Mouse (Mus musculus) forebrain, embryonic 10.5 days (tissue): ENCODE results near the gene Clec2g. TPM values are rescaled to one million over a fixed set of nuclear protein-coding genes. Genes with fewer than 3 reads are reported as not detected.
"Not testable (repeated sequence)": the region's sequence is repeated elsewhere in the genome, so short reads cannot be mapped to it uniquely, and the experiment has no call there.

ENCODE experiments used
- DNase-seq: peaks from one replicate; pipeline ENCODE4 v3.0.0-alpha.2; 2017; ENCODE audit warnings: low spot score; ENCODE audit errors: extremely low spot score
- H3K27ac ChIP-seq: fragments of 300-500 bp; sonication (generic); 2 replicates; pipeline ENCODE4 v1.5.1; 2016; ENCODE audit warnings: mild to moderate bottlenecking
- H3K27me3 ChIP-seq: fragments of 300-500 bp; sonication (generic); 2 replicates; pipeline ENCODE4 v1.6.1; 2016; ENCODE audit warnings: mild to moderate bottlenecking; ENCODE audit not compliant: poor library complexity, severe bottlenecking
- H3K36me3 ChIP-seq: fragments of 300-500 bp; sonication (generic); replicated peaks from 2 replicates; pipeline ENCODE4 v1.6.1; 2016; ENCODE audit warnings: mild to moderate bottlenecking, moderate library complexity
- H3K4me1 ChIP-seq: fragments of 300-500 bp; sonication (generic); 2 replicates; pipeline ENCODE4 v1.6.1; 2016
- H3K4me3 ChIP-seq: fragments of 300-500 bp; sonication (generic); 2 replicates; pipeline ENCODE4 v1.5.1; 2016; ENCODE audit warnings: mild to moderate bottlenecking, moderate library complexity
- H3K9me3 ChIP-seq: fragments of 300-500 bp; sonication (generic); 2 replicates; pipeline ENCODE4 v1.6.1; 2016; ENCODE audit warnings: mild to moderate bottlenecking, moderate library complexity
- WGBS: fragments of 180-500 bp; shearing (Covaris S2); methylation state at CpG from one replicate; pipeline ENCODE4 v1.1.7; 2016; 5-methylcytosine and 5-hydroxymethylcytosine counted together
- polyA plus RNA-seq: library from polyadenylated mRNA; unstranded; fragments of >200 nt; fragmentation: Nextera tagmentation; extraction: Ambion mirVana; gene quantifications from 2 replicates; pipeline ENCODE4 v1.2.1, GENCODE M21; 2016

The Clec2g gene
- polyA plus RNA-seq, 1 experiment from 2014 or later = not detected

DNA sequence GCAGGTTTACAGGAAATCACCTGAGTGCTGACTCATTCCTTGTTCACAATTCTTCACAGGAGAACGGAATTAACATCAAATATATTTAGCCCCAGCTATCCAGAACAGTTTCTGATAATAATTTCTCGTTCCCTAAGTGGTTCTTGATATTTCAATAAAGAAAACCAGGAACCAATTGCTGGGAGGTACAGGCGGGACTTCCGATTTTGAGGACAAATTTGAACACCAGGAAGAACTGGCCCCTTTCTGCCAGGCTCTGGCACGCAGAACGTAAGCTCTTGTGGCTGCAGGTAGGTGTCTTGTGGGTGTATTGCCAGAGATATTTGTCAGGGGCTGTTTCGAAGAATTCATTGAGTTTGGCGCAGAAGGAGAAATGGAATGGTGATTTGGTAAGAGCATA lies 74.4 kb downstream of the Clec2g start:
- H3K4me1 ChIP-seq = peaks cover 4% of the 10 kb centered on the region; the same call in 1 of the 2 replicates
- no peak overlapping the region for H3K27ac ChIP-seq
- 91% methylated on average over 8 of the region's 8 CpGs for WGBS
- no peaks in the 10 kb centered on the region for H3K36me3 ChIP-seq
- H3K9me3 ChIP-seq = no peaks in the 10 kb centered on the region
- DNase-seq = no peak
- H3K27me3 ChIP-seq = no peaks in the 10 kb centered on the region
- H3K4me3 ChIP-seq = no peak overlapping the region

DNA sequence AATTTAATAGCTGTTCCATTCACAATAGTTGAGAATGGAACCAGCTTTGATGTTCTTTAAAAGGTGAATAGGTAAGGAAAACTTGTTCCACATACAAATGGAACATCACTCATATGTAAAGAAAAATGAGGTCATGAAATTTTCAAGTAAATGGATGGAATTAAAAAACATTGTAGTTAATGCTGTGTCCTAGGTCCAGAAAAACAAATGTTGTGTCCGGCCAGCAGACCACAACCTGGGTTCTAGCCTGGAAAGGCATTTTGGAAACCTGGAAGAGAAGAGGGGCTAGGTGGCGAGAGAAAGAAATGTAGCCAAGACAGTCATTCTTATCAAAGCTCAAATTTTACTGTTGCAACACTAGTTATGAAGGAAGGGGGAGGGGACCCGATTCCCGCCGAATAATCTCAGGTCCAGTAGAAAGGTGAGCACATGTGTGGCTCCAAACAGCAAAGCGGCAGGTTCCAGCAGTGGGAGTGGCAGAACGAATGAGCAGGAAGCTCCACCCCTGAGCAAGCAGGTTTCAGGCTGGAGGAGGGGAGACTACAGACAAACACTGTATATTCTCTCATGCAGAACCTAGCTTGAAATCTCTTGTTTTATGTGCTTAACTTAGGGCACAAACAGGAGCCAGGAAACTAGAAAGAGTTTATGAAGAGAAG lies 75.8 kb downstream of the Clec2g start:
- H3K36me3 ChIP-seq, DNase-seq, H3K4me1 ChIP-seq, H3K27ac ChIP-seq, H3K4me3 ChIP-seq, H3K27me3 ChIP-seq, H3K9me3 ChIP-seq: not testable (repeated sequence)
- WGBS = 84% methylated on average over 7 of the region's 7 CpGs

DNA sequence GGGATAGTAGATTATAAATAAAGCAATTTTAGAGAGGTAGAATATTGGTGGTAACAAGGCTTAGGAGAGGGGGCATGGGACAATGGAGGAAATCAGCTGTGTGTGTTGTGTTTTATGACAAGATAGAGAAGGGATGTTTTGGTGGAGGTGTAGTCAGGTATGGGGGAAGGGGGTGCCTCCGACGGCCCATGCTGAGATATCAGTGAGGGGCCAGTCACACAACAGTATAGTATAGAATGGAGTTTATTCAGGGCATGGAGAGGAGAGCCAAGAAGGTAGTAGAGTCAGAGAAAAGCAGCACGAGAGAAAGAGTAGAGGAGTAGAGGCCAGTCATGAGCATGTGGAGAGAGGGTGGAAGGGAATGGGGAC lies 76.3 kb downstream of the Clec2g start:
- Histone ChIP-seq H3K4me1 (peaks cover 4% of the 10 kb centered on the region; the same call in 1 of the 2 replicates), H3K9me3 (no peaks in the 10 kb centered on the region), H3K27me3 (no peaks in the 10 kb centered on the region), H3K36me3 (no peaks in the 10 kb centered on the region), H3K27ac (no peak overlapping the region), H3K4me3 (no peak overlapping the region)
- no peak for DNase-seq
- 91% methylated on average over 3 of the region's 3 CpGs for WGBS

- H3K27me3 ChIP-seq, H3K27ac ChIP-seq, DNase-seq, H3K4me3 ChIP-seq, H3K36me3 ChIP-seq, H3K9me3 ChIP-seq, H3K4me1 ChIP-seq: not testable (repeated sequence)
- 97% methylated on average over 20 of the region's 23 CpGs for WGBS
Measured at GRCm38 (mm10) chr6:129012012-129012411, 77.8 kb downstream of the Clec2g start.

GRCm38 (mm10) chr6:129012966-129013365 lies 78.8 kb downstream of the Clec2g start:
- WGBS = 75% methylated on average over 1 of the region's 1 CpGs
- Histone ChIP-seq H3K27ac (no peak overlapping the region), H3K36me3 (no peaks in the 10 kb centered on the region), H3K4me1 (peaks cover 4% of the 10 kb centered on the region; the same call in 1 of the 2 replicates), H3K27me3 (no peaks in the 10 kb centered on the region), H3K9me3 (no peaks in the 10 kb centered on the region), H3K4me3 (no peak overlapping the region)
- DNase-seq = no peak

DNA sequence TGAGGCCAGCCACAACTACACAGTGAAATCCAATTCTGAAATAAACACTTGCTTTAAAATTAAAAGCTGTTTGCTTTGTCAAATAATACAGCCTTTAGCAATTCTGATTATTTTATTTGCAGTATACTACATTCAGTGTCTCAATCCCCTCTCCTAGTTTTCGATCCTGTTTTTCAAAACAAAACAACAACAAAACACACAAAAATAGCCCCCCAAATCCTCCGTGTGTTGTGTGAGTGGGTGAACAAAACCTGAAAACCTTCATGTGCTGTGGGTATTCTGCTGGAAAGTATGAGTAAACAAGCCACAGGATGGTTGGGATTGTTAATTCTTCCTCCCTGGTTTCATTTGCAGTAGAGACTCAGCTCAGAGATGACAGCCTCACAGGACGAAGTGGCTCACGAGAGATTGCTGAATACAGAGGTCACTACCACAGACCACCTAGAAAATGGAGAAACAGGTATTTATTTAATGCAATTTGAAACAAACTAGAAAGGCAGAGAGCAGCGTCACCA lies 79.6 kb downstream of the Clec2g start:
- no peaks in the 10 kb centered on the region for H3K9me3 ChIP-seq
- H3K4me3 ChIP-seq = no peak overlapping the region
- WGBS = 90% methylated on average over 5 of the region's 5 CpGs
- H3K27ac ChIP-seq = no peak overlapping the region
- peaks cover 4% of the 10 kb centered on the region; the same call in 1 of the 2 replicates for H3K4me1 ChIP-seq
- H3K27me3 ChIP-seq = no peaks in the 10 kb centered on the region
- no peak for DNase-seq
- H3K36me3 ChIP-seq = no peaks in the 10 kb centered on the region

- H3K27me3 ChIP-seq = no peaks in the 10 kb centered on the region
- WGBS = 79% methylated on average over 1 of the region's 1 CpGs
- DNase-seq = no peak
Measured at GRCm38 (mm10) chr6:129014399-129014798, 80.2 kb downstream of the Clec2g start.

DNA sequence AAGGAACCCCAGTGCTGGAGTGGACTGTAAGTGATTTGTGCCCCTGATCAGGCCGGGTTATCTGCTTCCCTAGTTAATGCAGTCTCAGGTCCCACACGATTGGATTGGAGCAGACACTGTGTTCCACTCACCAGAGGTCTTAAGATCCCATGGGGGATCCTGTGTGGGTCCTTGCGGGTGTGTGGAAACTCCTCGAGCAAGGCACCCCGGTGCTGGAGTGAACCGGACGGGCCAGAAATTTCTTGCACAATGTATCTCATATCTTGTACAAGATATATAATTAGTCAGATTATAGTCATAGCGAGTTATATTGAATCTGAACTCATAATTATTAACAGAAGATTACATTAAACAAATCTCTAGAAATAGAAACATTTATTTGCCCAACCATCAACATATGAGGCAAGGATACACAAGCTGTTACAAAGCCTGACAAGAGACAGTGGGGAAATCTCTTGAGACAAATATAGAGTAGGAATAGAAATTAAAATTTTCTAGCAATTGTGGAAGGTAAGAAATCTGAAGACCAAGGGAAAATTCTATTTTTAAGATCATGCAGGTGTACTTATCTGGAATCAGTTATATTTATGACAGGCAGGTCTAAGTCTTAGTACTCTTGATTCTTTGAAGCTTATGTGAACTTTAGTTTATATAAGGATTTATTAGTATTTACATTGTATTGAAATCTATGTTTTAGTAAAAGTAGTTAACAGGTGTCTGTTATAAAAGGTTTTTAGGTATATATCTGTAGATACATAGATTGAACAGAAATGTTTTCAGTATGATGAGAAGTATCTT lies 93.5 kb downstream of the Clec2g start:
- Histone ChIP-seq H3K4me1 (no peaks in the 10 kb centered on the region), H3K9me3 (no peaks in the 10 kb centered on the region), H3K27ac (no peak overlapping the region), H3K4me3 (no peak overlapping the region), H3K36me3 (no peaks in the 10 kb centered on the region), H3K27me3 (no peaks in the 10 kb centered on the region)
- DNase-seq = no peak
- 91% methylated on average over 8 of the region's 8 CpGs for WGBS

More at GRCm38 (mm10) chr6:129014399-129014798, 80.2 kb downstream of the Clec2g start:
- H3K9me3 ChIP-seq = no peaks in the 10 kb centered on the region
- peaks cover 4% of the 10 kb centered on the region; the same call in 1 of the 2 replicates for H3K4me1 ChIP-seq
- no peak overlapping the region for H3K27ac ChIP-seq
- no peak overlapping the region for H3K4me3 ChIP-seq
- no peaks in the 10 kb centered on the region for H3K36me3 ChIP-seq

DNA sequence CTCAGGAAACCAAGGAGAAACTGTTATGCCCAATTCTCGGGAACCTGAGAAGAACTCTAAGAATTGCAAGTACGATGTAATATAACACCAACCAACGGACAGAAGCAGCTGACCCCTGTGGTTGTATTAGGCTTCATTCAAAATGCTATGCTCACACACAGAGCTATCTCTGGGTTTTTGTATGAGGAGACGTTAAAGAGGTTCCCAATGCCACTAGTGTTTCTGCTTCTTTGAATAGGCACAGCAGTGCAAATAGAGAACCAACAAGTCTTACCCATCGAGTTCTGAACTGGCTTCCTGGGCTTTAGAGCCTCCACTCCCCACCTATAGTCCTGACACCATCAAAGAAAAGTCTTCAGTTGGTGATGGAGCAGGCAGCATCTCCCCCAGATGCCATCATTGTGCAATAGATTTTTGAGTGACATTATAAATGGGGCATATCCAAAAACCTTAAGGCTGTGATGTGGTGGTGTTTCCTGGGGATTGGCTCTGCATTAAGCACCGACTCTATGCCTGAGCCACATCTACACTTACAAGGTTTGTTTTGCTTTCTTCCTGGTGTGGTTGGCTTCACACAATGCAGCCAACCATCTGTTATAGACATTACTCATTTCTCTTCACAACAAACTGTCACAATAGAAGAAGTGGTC lies 96.1 kb downstream of the Clec2g start:
- Histone ChIP-seq H3K4me1 (no peaks in the 10 kb centered on the region), H3K27ac (no peak overlapping the region), H3K4me3 (no peak overlapping the region), H3K9me3 (no peaks in the 10 kb centered on the region), H3K36me3 (no peaks in the 10 kb centered on the region), H3K27me3 (no peaks in the 10 kb centered on the region)
- DNase-seq = no peak
- WGBS = 68% methylated on average over 6 of the region's 6 CpGs

DNA sequence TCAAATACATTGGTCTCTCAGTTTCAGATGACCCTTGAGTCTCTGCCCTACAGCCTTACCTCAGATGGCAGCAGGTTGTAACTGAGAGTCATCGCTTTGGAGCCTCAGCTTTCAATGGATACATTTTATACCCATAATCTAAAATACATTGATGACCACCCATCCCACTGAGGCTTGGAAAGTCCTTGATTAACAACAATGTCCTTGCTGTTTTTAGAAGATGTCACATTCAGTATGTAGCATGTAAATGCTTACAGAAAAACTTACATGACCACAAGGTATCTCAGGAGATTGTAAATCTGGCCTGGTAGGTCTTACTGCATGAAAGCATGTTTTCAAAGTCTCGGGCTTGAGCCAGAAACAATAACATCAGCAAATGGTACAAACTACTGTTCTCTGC lies 96.8 kb downstream of the Clec2g start:
- Histone ChIP-seq H3K27me3 (no peaks in the 10 kb centered on the region), H3K9me3 (no peaks in the 10 kb centered on the region), H3K4me1 (no peaks in the 10 kb centered on the region), H3K36me3 (no peaks in the 10 kb centered on the region), H3K27ac (no peak overlapping the region), H3K4me3 (no peak overlapping the region)
- DNase-seq = no peak
- 90% methylated on average over 2 of the region's 2 CpGs for WGBS

DNA sequence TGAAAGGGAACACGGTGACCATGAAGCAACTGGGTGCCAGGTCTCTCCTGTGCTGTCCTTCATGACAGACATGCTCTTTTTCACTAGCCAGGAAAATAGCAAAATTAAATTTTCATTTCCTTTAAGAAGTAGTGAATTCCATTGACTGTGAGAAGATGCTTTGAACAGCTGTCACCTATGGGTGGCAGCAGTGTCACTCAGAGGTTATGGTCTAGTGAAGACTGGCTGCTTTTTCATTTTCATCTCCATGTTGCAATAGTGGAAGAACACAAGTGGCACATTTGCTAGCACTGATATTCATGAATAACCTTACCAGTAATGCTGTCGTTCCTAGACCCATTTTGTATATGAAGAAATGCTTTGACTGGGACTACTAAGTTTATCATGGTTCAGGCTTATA lies 99.2 kb downstream of the Clec2g start:
- Histone ChIP-seq H3K27ac (no peak overlapping the region), H3K27me3 (no peaks in the 10 kb centered on the region), H3K4me3 (no peak overlapping the region), H3K36me3 (no peaks in the 10 kb centered on the region), H3K9me3 (no peaks in the 10 kb centered on the region), H3K4me1 (no peaks in the 10 kb centered on the region)
- WGBS = 81% methylated on average over 2 of the region's 2 CpGs
- no peak for DNase-seq
